Mouse (Mus musculus): ENCODE data around the gene Nifk. TPM values are rescaled to one million over a fixed set of nuclear protein-coding genes. Genes with fewer than 3 reads are reported as not detected.

The Nifk gene
- polyA plus RNA-seq (2012; rRNA removed), result 1.7 and 3.4 TPM in 2 replicates

GRCm38 (mm10) chr1:118321661-118322201, at the start of gene Nifk:
Nifk (plus strand) TSS chr1:118321839.

DNA sequence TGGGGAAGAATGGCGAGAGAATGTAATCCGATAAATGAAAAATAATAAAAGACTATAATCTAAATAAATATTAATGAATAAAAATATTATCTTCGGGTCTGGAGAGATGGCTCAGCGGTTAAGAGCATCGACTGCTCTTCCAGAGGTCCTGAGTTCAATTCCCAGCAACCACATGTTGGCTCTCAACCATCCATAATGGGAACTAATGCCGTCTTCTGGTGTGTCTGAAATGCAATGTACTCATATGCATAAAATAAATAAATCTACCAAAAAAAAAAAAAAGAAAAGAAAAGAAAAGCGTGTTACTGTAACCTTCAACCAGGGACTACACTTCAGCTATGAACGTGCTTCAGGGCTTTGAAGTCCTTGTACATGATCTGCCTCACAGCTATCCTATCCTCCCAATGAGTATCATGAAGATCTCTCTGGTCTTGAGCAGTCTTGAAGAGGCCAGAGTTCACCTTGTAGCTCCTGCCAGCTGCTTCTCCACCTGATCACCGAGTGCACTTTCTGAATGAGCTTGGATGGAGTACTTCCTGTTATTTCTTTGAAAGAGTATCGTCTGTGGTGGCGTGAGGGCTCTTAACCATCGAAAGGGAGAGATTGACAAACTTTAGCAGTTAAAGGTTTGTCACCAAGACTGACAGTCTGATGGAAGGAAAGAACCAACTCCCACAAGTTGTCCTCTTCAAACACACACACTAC, 9.9 kb upstream of the Nifk start, which contains the start of gene Tsn:
Gene Tsn (minus strand): TSS at position 118 of the 705 bp plus-strand sequence.

Other genes with a start within 250 kb of the Nifk start
- gene Gm29106, start 145.3 kb upstream of the Nifk start, polyA plus RNA-seq (2012; rRNA removed), result not detected in 2 replicates
- gene Tsn, start 10.1 kb upstream of the Nifk start, polyA plus RNA-seq (2012; rRNA removed), result 26.9 and 31.4 TPM in 2 replicates
- 11.4 and 11.6 TPM in 2 replicates for gene Clasp1, start 67.2 kb downstream of the Nifk start, polyA plus RNA-seq (2012; rRNA removed)